Mouse (Mus musculus): ENCODE measurements at regions not wholly inside any gene's neighbourhood (a gene's known extent, or its start where the extent isn't known, plus 50 kb on each side); places are given as distances from the start of the nearest gene placed in this dataset.

DNA sequence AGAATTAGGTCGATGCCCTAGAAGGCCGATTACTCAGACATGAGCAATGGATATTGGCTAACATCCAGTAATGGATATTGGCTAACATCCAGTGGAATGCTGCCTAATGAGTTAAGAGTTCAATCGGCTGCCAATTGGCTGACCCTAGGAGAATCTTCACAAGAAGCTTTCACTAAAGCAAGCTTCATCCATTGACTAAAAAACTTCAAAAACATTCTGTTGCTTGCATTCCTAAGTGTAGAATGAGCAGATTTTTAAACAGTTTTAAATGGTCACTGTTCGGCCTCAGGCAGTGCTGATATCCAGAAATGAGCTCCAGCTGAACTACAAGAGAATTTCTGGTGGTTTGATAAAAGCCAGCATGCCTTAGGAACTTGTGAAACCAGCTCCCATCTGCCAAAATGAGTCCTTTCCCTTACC, 56.8 kb upstream of the Cenpe start:
- DNase-seq = peak; percentile 43
